Mouse (Mus musculus): Measurements from ENCODE around the gene Gucd1.

Gene Gucd1

DNA sequence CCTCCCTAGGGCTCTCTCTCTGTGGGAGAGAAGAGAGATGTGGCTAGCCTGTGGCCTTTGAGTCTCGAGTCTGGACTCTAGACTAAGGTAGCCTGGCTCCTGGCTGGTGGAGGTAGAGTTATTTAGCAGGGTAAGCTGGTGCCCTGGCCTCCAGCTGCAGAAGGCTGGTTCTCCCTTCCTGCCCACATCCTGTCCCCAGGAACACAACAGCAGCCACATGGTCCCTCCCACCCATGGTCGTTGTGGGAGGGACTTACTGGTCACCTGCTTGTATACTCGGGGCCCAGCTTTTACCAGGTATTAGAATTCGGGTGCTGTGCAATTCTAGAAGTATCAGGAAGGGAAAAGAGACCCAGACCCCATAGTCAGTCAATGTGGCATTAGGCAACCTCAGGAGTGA is 197.5 kb downstream of the Gucd1 start:
- no peak for DNase-seq (ENCODE audit: low spot score in 2 of 2)

DNA sequence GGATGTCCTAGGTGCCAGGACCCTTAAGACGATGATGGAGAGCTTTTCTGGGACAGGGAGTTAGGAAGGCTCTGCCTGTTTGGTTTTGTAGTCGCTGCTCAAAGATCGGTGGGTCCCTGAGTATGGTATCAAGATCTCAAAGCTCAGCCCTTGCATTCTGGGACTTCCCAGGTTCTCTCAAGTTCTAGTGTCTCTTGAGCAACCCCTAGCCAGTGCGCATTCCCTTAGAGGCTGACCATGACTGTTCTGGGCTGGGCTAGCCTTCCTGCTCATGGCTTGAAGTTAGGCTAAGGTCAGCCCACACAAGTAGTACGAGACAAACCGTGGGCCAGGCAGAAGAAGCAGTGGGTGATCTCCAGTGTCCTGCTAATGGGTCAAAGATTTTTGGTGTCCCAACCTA is 199.6 kb downstream of the Gucd1 start:
- DNase-seq (ENCODE audit: low spot score in 2 of 2) = no peak

DNA sequence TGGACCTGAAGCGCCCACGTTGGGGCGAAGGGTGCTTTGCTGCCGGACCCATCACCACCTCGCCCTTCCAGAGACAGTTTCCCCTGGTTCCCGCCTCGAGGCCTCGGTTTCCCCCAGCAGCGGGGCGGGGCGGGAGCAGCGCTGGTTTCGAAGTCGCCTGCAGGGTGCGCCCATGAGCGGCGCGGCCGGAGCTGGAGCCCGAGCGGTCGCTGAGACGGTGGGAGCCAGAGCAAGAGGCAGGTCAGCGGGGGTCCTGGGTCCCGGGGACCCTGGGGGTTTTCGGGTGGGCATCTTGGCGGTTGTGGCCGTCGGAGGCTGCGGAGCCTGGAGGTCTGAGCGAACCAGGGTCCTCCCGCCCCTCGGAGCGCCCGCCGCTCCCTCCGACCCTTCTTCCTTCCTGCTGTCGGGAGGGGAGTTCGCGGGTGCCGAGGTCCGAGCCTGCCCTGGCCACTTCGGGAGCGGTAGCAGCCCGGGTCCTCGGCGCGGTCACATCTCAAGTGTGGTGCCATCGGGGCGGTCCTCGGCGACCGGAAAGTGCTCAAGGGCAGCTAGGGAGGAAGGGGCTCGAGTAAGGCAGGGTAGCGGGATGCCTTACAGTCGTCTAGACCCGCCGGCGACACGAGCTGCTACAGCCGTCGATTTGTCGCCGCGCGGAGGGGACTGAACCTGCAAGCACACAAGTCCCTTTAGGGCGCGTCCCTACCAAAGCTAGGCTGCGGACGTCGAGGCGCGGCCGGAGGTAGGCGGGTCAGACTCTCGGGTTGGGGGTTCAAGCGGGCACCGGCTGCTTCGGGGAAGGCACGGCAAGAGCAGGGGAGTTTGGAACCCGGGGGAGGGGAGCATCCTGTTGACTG is 200.6 kb downstream of the Gucd1 start:
- peak; percentile 21 to 22 for DNase-seq (ENCODE audit: low spot score in 2 of 2)

DNA sequence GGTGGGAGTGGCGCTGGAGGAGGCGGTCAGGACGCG is 201.1 kb downstream of the Gucd1 start, which contains the start of gene Adora2a:
Gene Adora2a, plus strand, starts transcription at position 6 of the 36 bp plus-strand sequence.
- DNase-seq (ENCODE audit: low spot score in 2 of 2) = no peak

DNA sequence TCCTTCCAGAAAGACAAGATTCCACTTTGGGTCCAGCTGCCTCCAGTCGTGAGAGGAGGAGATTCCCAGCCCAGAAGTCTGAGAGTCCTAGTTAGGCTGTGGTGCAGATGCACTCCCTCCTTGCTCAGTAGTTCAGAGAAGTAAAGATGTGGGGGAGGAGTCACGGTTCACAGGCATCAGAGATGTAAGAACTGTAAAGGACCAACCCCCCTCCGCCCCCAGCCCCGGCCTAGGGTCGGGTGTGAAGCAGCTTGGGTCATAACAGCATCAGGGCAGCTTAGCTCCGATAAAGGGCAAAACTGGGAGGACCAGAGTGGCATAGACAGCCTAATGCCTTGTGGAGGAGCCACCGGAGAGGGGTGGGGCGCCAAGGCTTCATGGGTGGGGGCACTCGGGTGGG is 201.3 kb downstream of the Gucd1 start:
- no peak for DNase-seq (ENCODE audit: low spot score in 2 of 2)

DNA sequence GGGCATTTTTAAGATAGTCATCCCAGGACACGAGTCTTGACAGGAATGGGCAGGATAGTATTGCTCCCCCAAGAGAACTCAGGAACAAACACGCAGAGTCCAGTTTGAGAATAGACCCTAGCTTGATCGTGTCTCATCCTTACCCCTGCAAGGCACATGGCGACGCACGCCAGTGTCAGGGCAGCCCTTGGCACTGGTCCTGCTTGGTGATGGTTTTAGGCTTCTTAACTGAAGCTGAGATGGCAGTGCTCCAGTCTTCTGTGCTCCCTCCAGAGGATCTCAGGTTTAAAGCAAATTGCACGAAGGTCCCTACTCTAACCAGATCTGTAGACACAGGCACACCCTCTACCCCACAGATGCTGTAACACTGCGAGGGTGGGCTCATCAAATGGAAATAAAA is 202.0 kb downstream of the Gucd1 start:
- peak in 1 of 2 experiments; percentile 24 for DNase-seq (ENCODE audit: low spot score in 2 of 2)

DNA sequence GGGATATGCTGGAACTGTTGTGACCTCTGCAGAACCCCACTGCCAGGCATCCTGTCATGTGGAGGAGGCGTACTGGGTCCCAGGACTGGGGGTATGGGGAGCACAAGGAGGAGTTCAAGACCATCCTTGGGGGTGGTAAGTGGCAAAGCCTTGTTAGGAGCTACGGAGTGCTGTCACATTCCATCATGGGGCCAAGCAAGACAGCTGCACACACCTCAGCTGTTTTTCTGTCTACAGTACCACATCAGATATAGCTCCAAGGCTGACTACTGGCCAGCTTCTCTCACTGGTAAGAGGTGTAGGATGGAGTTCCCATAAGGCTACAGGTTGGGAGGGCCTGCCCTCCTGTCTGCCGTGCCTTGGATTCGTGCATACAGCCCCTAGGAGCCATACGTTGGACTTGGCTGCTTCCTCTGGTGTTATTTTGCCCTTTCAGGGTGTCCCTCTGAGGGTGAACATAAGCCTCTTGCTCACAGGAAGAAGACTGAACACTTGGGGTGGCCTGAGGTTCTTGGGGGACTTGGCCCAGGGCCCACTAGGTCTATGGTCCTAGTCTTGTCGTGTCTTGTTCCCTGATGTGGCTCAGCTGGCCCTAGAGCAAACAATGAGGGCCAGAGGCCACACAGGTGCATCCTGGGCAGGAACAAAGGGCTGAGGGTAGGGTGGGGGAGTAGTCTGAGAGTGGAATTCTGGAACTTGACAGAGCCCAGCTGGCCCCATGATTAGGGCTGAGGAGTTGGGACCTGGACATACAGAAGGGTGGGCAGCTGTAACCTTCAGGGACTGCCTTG is 203.4 kb downstream of the Gucd1 start:
- DNase-seq (ENCODE audit: low spot score in 2 of 2) = no peak

DNA sequence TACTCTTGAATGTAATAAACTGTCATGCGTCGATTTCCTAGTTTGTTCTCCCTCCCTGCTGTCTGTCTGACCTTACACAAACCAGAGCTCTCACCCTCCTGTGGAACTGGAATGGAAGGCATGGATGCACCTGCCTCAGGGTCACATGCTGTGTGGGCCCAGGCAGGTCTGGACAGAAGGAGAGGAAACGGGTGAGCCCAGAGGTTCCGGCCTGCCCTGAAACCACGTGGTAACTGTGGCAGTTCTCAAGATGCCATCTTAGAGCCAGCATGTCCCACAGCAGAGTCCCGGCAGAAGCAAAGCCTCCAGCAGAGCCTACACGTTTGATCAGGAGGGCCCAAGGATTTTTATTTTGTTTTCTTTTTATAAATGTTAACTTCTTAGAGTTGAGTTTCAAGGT is 205.4 kb downstream of the Gucd1 start:
- DNase-seq (ENCODE audit: low spot score in 2 of 2) = no peak

DNA sequence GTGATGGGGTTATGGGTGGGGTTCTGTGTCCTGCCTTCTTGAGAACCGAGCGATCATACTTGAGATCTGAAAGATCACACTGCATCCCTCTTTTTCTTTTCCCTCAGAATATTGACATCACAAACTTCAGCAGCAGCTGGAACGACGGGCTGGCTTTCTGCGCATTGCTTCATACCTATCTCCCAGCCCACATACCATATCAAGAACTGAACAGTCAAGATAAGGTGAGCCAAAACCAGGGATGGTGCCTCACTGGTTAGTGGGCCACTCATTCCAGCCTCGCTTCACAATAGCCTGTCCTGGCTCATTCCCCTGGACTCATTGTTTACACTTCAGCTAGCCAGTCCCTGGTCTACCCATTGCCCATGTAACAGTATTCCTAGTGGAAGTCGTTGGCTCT is 210.6 kb downstream of the Gucd1 start:
- DNase-seq (ENCODE audit: low spot score in 2 of 2) = no peak

DNA sequence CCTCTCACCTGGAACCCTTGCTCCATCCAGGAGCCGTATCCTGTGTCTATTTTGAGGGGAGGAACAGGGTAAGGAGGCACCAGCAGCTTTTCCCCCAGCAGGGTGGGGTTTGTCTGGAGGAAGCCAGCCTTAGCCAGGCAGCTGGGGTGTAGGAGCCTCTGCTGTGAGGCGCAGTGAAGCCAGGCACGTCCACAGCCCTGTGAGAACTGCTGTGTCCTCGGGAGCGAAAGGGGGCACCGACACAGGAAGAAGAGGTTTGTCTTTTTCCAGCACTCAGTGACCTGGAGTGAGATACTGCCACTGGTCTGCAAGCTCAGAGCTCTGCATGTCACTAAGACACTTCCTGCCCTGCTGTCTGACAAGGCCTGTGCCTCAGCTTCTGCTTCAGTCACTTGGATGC is 213.4 kb downstream of the Gucd1 start:
- peak in 1 of 2 experiments; percentile 18 for DNase-seq (ENCODE audit: low spot score in 2 of 2)

DNA sequence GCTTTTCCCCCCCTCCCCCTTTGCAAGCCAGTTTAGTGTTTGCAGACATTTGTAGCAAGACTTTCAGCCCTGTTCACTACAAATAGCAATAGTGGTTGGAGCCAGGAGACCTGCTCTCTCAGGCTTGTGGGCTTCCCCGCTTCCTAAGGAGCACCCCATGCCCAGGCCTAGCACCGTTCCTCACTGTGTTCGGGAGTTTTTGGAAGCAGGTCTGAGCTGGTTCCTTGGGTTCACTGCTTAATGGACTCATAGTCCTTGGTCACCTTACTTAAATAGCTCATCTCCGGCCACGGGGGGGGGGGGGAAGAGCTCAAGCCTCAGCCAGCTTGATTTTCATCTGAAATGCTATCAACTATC is 213.7 kb downstream of the Gucd1 start:
- DNase-seq (ENCODE audit: low spot score in 2 of 2) = no peak

DNA sequence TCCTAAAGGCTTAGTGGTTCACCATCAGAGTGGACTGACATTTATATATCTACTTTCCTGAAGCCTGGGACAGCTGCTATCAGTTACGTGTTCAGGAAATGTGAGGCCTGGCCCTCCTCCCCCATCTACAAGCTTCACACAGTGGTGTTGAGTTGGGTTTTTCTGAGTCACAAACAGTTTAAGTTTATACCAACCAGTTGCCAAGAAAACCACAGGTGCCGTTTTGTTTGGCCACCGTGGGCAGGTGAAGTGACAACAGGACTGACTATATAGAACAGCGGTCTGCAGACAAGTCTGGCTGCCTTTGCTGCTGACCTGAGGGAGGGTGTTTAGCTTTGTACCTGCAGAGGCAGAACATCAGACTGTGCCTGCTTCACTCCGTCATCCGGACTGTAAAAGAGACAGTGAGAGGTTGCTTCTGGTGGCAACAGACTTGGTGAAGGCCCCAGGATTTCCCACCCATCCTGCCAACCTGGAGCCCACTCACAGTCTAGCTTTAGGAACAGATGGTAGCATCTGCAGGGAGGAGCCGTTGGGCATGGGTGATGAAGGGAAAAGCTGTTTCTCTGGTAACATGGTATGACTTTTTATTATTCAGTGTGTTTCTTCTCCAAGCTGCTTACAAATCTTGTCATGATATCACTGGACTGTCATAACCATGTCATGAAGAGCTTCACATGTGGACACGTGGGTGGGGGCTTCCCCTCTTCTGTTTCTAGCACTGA is 214.3 kb downstream of the Gucd1 start:
- DNase-seq (ENCODE audit: low spot score in 2 of 2) = peak; percentile 78 to 85

DNA sequence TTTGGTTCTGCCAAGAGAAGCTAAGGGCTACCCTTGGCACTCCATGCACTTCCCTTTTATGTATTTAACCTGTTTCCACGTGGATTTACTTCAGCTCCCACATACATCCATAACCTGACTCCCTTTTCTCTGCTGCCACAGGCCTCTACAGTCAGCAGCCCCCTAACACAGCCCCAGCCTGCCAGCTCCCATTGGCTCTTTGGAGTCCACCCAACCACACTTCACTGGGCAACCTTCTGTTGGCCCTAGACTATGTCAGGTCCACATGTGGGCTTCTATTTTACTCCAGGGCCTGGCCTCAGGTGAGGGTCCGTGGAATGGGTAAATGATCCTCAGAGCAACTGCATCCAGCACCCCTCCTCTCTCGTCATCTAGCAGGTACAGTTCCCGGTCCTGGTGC is 215.2 kb downstream of the Gucd1 start:
- no peak for DNase-seq (ENCODE audit: low spot score in 2 of 2)

DNA sequence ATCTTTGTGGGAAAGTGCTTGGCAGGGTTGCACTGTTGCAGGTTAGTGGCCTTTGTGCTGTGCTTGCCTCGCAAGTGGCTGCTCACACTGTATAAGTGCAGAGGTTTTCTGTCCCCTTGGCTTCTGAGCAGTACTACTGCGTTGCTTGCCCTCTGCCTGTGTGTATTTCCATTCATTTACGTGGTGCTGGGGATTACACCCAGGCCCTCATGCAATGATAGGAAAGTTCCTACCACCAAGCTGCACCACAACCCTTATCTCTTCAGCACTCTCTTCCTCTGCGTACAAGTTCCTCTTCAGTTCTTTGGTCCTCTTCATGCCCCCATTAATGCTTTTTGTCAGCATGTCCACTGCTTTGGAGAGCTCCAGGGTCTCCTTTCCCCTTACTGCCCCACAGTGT is 215.8 kb downstream of the Gucd1 start:
- no peak for DNase-seq (ENCODE audit: low spot score in 2 of 2)

DNA sequence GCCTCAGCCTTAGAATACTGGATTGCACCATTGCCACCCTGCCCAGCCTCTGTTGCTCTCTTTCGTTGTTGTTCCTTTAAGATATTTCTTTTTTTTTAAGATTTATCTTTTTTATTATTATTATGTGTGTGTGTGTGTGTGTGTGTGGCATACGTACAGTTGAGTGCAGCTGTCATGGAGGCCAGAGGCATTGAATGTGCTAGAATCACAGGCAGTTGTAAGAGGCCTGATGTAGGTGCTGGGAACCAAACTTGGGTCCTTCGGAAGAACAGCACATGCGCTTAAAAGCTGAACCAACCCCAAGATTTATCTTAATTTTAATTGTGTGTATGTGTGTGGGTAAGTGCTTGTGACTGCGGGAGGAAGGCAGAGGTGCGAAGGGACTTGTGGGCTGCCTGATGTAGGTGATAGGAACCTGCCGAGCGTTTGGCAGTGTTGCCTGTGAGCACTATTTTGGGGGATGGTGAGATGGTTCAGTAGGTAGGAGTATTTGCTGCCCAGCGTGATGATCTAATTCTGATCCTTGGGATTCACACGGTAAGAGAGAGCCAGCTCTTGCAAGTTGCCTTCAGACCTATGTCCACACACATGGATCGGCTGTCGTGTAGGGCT is 216.5 kb downstream of the Gucd1 start:
- DNase-seq (ENCODE audit: low spot score in 2 of 2) = no peak
